Mouse (Mus musculus): ENCODE measurements at regions not wholly inside any gene's neighbourhood (a gene's known extent, or its start where the extent isn't known, plus 50 kb on each side); places are given as distances from the start of the nearest gene placed in this dataset.

DNA sequence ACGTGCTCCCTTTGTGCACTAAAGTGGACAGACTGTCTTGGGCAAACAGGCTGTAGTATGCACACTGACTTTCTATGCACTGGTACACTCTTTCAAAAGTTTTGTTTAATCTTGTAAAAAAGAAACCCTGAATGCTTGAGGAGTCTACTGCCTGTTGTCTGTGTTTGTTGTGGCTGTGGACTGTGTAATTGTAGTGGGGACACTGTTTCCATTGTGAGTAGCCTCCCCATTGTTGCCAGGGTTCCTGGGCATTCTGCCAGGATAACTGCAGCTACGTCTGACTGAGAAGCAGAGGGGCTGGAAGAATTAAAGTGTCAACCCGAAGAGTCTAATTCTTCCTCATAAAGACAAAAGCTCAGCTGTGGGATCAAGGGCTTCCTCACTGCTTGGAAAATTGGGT lies 115.3 kb downstream of the Zfp619 start:
- TF ChIP-seq CTCF (IDR thresholded peaks at IDR 0.05; ENCODE audit: extremely low read depth, insufficient read depth, low read length): no peak
- TF ChIP-seq POLR2A (IDR thresholded peaks at IDR 0.05; ENCODE audit: extremely low read depth, insufficient read depth, low read length): no peak
